Mouse (Mus musculus) small intestine, adult 2 months (tissue): ENCODE results near the gene Cd209a. TPM values are rescaled to one million over a fixed set of nuclear protein-coding genes. Genes with fewer than 3 reads are reported as not detected.

Experiments
- H3K27ac ChIP-seq: fragments of 200-500 bp; 2 replicates; pipeline ENCODE4 v1.5.1; 2012; ENCODE audit warnings: low read depth, low read length, control low read depth, inconsistent platforms; ENCODE audit not compliant: insufficient read depth
- H3K27me3 ChIP-seq: fragments of 200-500 bp; 2 replicates; pipeline ENCODE4 v1.6.1; 2012; ENCODE audit warnings: mild to moderate bottlenecking, moderate library complexity, low read length, inconsistent platforms; ENCODE audit not compliant: control insufficient read depth, insufficient read depth
- H3K36me3 ChIP-seq: fragments of 200-500 bp; 2 replicates; pipeline ENCODE4 v1.6.1; 2012; ENCODE audit warnings: mild to moderate bottlenecking, low read length, control low read depth, inconsistent platforms; ENCODE audit not compliant: control insufficient read depth, insufficient read depth
- H3K4me1 ChIP-seq: fragments of 200-500 bp; 2 replicates; pipeline ENCODE4 v1.6.1; 2012; ENCODE audit warnings: low read length, inconsistent platforms, mixed read lengths; ENCODE audit not compliant: control insufficient read depth, insufficient read depth, insufficient read length
- H3K4me3 ChIP-seq: fragments of 200-500 bp; 2 replicates; pipeline ENCODE4 v1.5.1; 2012; ENCODE audit warnings: low read depth, mild to moderate bottlenecking, control low read depth, inconsistent platforms, low read length, moderate library complexity
- CTCF ChIP-seq: fragments of 200-500 bp; IDR thresholded peaks from 2 replicates; pipeline ENCODE4 v1.5.1; 2012; ENCODE audit warnings: low read depth, mild to moderate bottlenecking, control low read depth, inconsistent platforms, low read length, moderate library complexity, mixed read lengths; ENCODE audit not compliant: insufficient replicate concordance, insufficient read length; ENCODE audit errors: extremely low read depth
- POLR2A ChIP-seq: fragments of 200-500 bp; IDR thresholded peaks from 2 replicates; pipeline ENCODE4 v1.6.1; 2012; ENCODE audit warnings: low read depth, mild to moderate bottlenecking, control low read depth, inconsistent platforms, low read length, moderate library complexity
- WGBS: fragments of 180-500 bp; shearing (Covaris S2); methylation state at CpG from one replicate; pipeline ENCODE4 v1.1.7; 2018; 5-methylcytosine and 5-hydroxymethylcytosine counted together
- polyA plus RNA-seq: library from polyadenylated mRNA; depleted of rRNA; stranded (reverse); fragments of >200 nt; gene quantifications from 2 replicates; pipeline ENCODE4 v1.2.3, GENCODE M21; 2012

Cd209a gene
- polyA plus RNA-seq, 1 experiment, result 0.91 TPM

- no peak overlapping the region for H3K4me3 ChIP-seq
- peak; percentile 92 for TF ChIP-seq CTCF
- TF ChIP-seq POLR2A, result no peak
- H3K4me1 ChIP-seq, result no peaks in the 10 kb centered on the region
- no peak overlapping the region for H3K27ac ChIP-seq
- no peaks in the 10 kb centered on the region for H3K36me3 ChIP-seq
- H3K27me3 ChIP-seq, result no peaks in the 10 kb centered on the region
- 15% methylated on average over 14 of the region's 14 CpGs for WGBS
These were observed 30.2 kb downstream of the Cd209a start for GRCm38 (mm10) chr8:3718559-3718958.

- Histone ChIP-seq H3K27me3 (no peaks in the 10 kb centered on the region), H3K36me3 (no peaks in the 10 kb centered on the region), H3K4me1 (no peaks in the 10 kb centered on the region), H3K27ac (no peak overlapping the region), H3K4me3 (no peak overlapping the region)
- WGBS, result 81% methylated on average over 12 of the region's 12 CpGs
- TF ChIP-seq CTCF, result no peak
- no peak for TF ChIP-seq POLR2A
These were observed 31.3 kb downstream of the Cd209a start for GRCm38 (mm10) chr8:3717321-3717954.

- Histone ChIP-seq H3K4me1 (no peaks in the 10 kb centered on the region), H3K36me3 (no peaks in the 10 kb centered on the region), H3K4me3 (no peak overlapping the region), H3K27me3 (no peaks in the 10 kb centered on the region; the same call in 1 of the 2 replicates), H3K27ac (no peak overlapping the region)
- no peak for TF ChIP-seq CTCF
- no peak for TF ChIP-seq POLR2A
- 35% methylated on average over 2 of the region's 2 CpGs for WGBS
These were observed 37.1 kb downstream of the Cd209a start for GRCm38 (mm10) chr8:3711646-3712045.

GRCm38 (mm10) chr8:3710312-3710711 is 38.5 kb downstream of the Cd209a start:
- TF ChIP-seq POLR2A (no peak), CTCF (no peak)
- no peak overlapping the region for H3K27ac ChIP-seq
- no peaks in the 10 kb centered on the region for H3K36me3 ChIP-seq
- 77% methylated on average over 3 of the region's 3 CpGs for WGBS
- H3K27me3 ChIP-seq, result no peaks in the 10 kb centered on the region; the same call in 1 of the 2 replicates
- H3K4me3 ChIP-seq, result no peak overlapping the region
- no peaks in the 10 kb centered on the region for H3K4me1 ChIP-seq

GRCm38 (mm10) chr8:3707611-3708010 is 41.2 kb downstream of the Cd209a start:
- H3K4me3 ChIP-seq, result no peak overlapping the region
- TF ChIP-seq POLR2A, result no peak
- TF ChIP-seq CTCF, result no peak

GRCm38 (mm10) chr8:3705711-3706110 is 43.1 kb downstream of the Cd209a start:
- no peak overlapping the region for H3K27ac ChIP-seq
- H3K27me3 ChIP-seq, result no peaks in the 10 kb centered on the region; the same call in 1 of the 2 replicates
- peak; percentile 17; the same call in 1 of the 2 replicates for TF ChIP-seq CTCF
- no peak for TF ChIP-seq POLR2A
- no peaks in the 10 kb centered on the region for H3K36me3 ChIP-seq
- 55% methylated on average over 4 of the region's 4 CpGs for WGBS
- H3K4me3 ChIP-seq, result no peak overlapping the region
- H3K4me1 ChIP-seq, result no peaks in the 10 kb centered on the region

More at GRCm38 (mm10) chr8:3707611-3708010, 41.2 kb downstream of the Cd209a start:
- no peak overlapping the region for H3K27ac ChIP-seq
- no peaks in the 10 kb centered on the region for H3K36me3 ChIP-seq
- H3K4me1 ChIP-seq, result no peaks in the 10 kb centered on the region
- H3K27me3 ChIP-seq, result no peaks in the 10 kb centered on the region; the same call in 1 of the 2 replicates
- 65% methylated on average over 7 of the region's 7 CpGs for WGBS

- Histone ChIP-seq H3K4me1 (no peaks in the 10 kb centered on the region), H3K27me3 (no peaks in the 10 kb centered on the region), H3K27ac (no peak overlapping the region), H3K36me3 (no peaks in the 10 kb centered on the region), H3K4me3 (no peak overlapping the region)
- TF ChIP-seq POLR2A (no peak), CTCF (no peak)
- WGBS, result 83% methylated on average over 1 of the region's 1 CpGs
These were observed 47.3 kb downstream of the Cd209a start for GRCm38 (mm10) chr8:3701491-3701890.
